ENCODE assay signal across 8 mouse cellular contexts in genomic region chr2:131204410-131204981, GRCm38 (mm10). TPM values are rescaled to one million over a fixed set of nuclear protein-coding genes. Genes with fewer than 3 reads are reported as not detected.
A peak's percentile ranks its signal among the peaks of the same experiment; 100 is the strongest.
DNase-seq lines count a peak whose midpoint lies in the region; ATAC-seq and TF ChIP-seq lines count a peak whose summit lies in the region.

No protein-coding gene starts in this region.

- intact Hi-C loops in gastrocnemius, postnatal 36 days (cut with DNase I), result loop anchor here (2.0 kb wide), 1 partner anchor 24 kb away; the partner anchor contains the start of gene Cenpb
- intact Hi-C loops in left cerebral cortex, postnatal 25 days (cut with DNase I), result no loop called here

- peaks cover 18% of the 10 kb centered on the region for H3K4me1 ChIP-seq in brown adipose tissue, adult 24 weeks (ENCODE audit: control insufficient read depth, insufficient read depth, insufficient read length, low read length)
- peaks cover 12% of the 10 kb centered on the region for H3K4me1 ChIP-seq in stomach, postnatal 0 days (replicated peaks; ENCODE audit: control insufficient read depth, insufficient read depth)

- DNase-seq in cerebellum, adult 9-11 months, result peak; percentile 48
- no peak for DNase-seq in cerebellum, adult 11 months
- DNase-seq in gastrocnemius, postnatal 36 days, result peak; percentile 96 to 97
- DNase-seq in kidney, adult 18-20 months, result peak; percentile 96
- peak; percentile 75 to 90 for DNase-seq in left cerebral cortex, postnatal 25 days (ENCODE audit: low spot score in 2 of 2)
- peak; percentile 98 for DNase-seq in stomach, postnatal 0 days (ENCODE audit: low spot score)

- peak overlapping the region; percentile 92 for H3K27ac ChIP-seq in brown adipose tissue, adult 24 weeks (replicated peaks; ENCODE audit: low read depth, low read length)
- H3K27ac ChIP-seq in stomach, postnatal 0 days (replicated peaks), result peak overlapping the region; percentile 97

- H3K4me2 ChIP-seq in stomach, postnatal 0 days (replicated peaks; ENCODE audit: low read depth), result peak overlapping the region; percentile 34; the same call in 1 of the 2 replicates

- no peaks in the 10 kb centered on the region for H3K9me3 ChIP-seq in stomach, postnatal 0 days (ENCODE audit: control insufficient read depth, low read length)

- H3K9ac ChIP-seq in stomach, postnatal 0 days (ENCODE audit: low read length), result peak overlapping the region; percentile 27; the same call in 1 of the 2 replicates

- TF ChIP-seq EP300 in stomach, postnatal 0 days (optimal IDR thresholded peaks at IDR 0.05), result peak; percentile 91

- H3K36me3 ChIP-seq in stomach, postnatal 0 days (ENCODE audit: control insufficient read depth, insufficient read depth, low read length), result peaks cover 5% of the 10 kb centered on the region; the same call in 1 of the 2 replicates

- TF ChIP-seq CTCF in stomach, postnatal 0 days (IDR thresholded peaks at IDR 0.05; ENCODE audit: low read depth), result no peak

- WGBS in stomach, postnatal 0 days, result 8% methylated on average over 7 of the region's 7 CpGs

- H3K4me3 ChIP-seq in brown adipose tissue, adult 24 weeks (ENCODE audit: insufficient read depth, low read depth, low read length), result peak overlapping the region; percentile 28
- H3K4me3 ChIP-seq in stomach, postnatal 0 days (ENCODE audit: low read depth, low read length), result no peak overlapping the region

- no peaks in the 10 kb centered on the region for H3K27me3 ChIP-seq in stomach, postnatal 0 days (ENCODE audit: control insufficient read depth, insufficient read depth, low read length)

- ATAC-seq in megakaryocyte progenitor cell, adult 5-6 weeks (replicated peaks; ENCODE audit: poor library complexity), result peak; percentile 30
- ATAC-seq in stomach, postnatal 0 days (ENCODE audit: low FRiP score, low TSS enrichment), result peak; percentile 95

RNA-seq across cellular contexts. Expression of gene Ap5s1, which starts 2.4 kb away (rescaled TPM):
- 15.9 and 26.0 TPM in 2 replicates for polyA plus RNA-seq in brown adipose tissue, adult 24 weeks (2012; ENCODE audit: insufficient read depth, insufficient read length, missing spikeins)
- total RNA-seq in gastrocnemius, postnatal 36 days (2021), result 10 to 100 TPM; 13.9 to 15.0 TPM
- total RNA-seq in left cerebral cortex, postnatal 25 days (2021), result 10 to 100 TPM; 25.1 to 25.4 TPM
- 3.6 and 3.9 TPM in 2 replicates for total RNA-seq in megakaryocyte progenitor cell, adult 5-6 weeks (2015)
- total RNA-seq in megakaryocyte progenitor cell, adult 5-6 weeks (2017), result 2.9 and 6.7 TPM in 2 replicates
- polyA plus RNA-seq in stomach, postnatal 0 days (2015; fragmentation: Nextera tagmentation; extraction: Ambion mirVana), result 22.0 and 24.6 TPM in 2 replicates

RNA-seq across cellular contexts. Expression of gene Spef1, which starts 17.4 kb away (rescaled TPM):
- 5.3 and 9.2 TPM in 2 replicates for polyA plus RNA-seq in brown adipose tissue, adult 24 weeks (2012; ENCODE audit: insufficient read depth, insufficient read length, missing spikeins)
- total RNA-seq in gastrocnemius, postnatal 36 days (2021), result 1 to 10 TPM; 1.2 to 2.0 TPM
- total RNA-seq in left cerebral cortex, postnatal 25 days (2021), result 10 to 100 TPM in 1 of 2 experiments, 1 to 10 TPM in 1; 9.9 to 12.8 TPM
- total RNA-seq in megakaryocyte progenitor cell, adult 5-6 weeks (2015), result 0.39 and 0.72 TPM in 2 replicates
- 0.91 and 2.0 TPM in 2 replicates for total RNA-seq in megakaryocyte progenitor cell, adult 5-6 weeks (2017)
- 2.5 and 2.9 TPM in 2 replicates for polyA plus RNA-seq in stomach, postnatal 0 days (2015; fragmentation: Nextera tagmentation; extraction: Ambion mirVana)

RNA-seq across cellular contexts. Expression of gene Cdc25b, which starts 17.7 kb away (rescaled TPM):
- 2.4 and 2.5 TPM in 2 replicates for polyA plus RNA-seq in brown adipose tissue, adult 24 weeks (2012; ENCODE audit: insufficient read depth, insufficient read length, missing spikeins)
- total RNA-seq in gastrocnemius, postnatal 36 days (2021), result 1 to 10 TPM; 1.8 to 2.2 TPM
- total RNA-seq in left cerebral cortex, postnatal 25 days (2021), result 10 to 100 TPM; 13.3 to 16.2 TPM
- total RNA-seq in megakaryocyte progenitor cell, adult 5-6 weeks (2015), result 8.9 and 10.8 TPM in 2 replicates
- total RNA-seq in megakaryocyte progenitor cell, adult 5-6 weeks (2017), result 9.6 and 13.4 TPM in 2 replicates
- polyA plus RNA-seq in stomach, postnatal 0 days (2015; fragmentation: Nextera tagmentation; extraction: Ambion mirVana), result 38.7 and 39.5 TPM in 2 replicates

RNA-seq across cellular contexts. Expression of gene Cenpb, which starts 24.6 kb away (rescaled TPM):
- 78.2 and 99.0 TPM in 2 replicates for polyA plus RNA-seq in brown adipose tissue, adult 24 weeks (2012; ENCODE audit: insufficient read depth, insufficient read length, missing spikeins)
- total RNA-seq in gastrocnemius, postnatal 36 days (2021), result 10 to 100 TPM; 63.9 to 64.3 TPM
- 10 to 100 TPM; 77.3 to 78.8 TPM for total RNA-seq in left cerebral cortex, postnatal 25 days (2021)
- 8.0 and 8.3 TPM in 2 replicates for total RNA-seq in megakaryocyte progenitor cell, adult 5-6 weeks (2015)
- total RNA-seq in megakaryocyte progenitor cell, adult 5-6 weeks (2017), result 14.8 and 15.8 TPM in 2 replicates
- polyA plus RNA-seq in stomach, postnatal 0 days (2015; fragmentation: Nextera tagmentation; extraction: Ambion mirVana), result 12.2 and 13.9 TPM in 2 replicates

RNA-seq across cellular contexts. Expression of gene Mavs, which starts 29.4 kb away (rescaled TPM):
- polyA plus RNA-seq in brown adipose tissue, adult 24 weeks (2012; ENCODE audit: insufficient read depth, insufficient read length, missing spikeins), result 57.1 and 83.3 TPM in 2 replicates
- total RNA-seq in gastrocnemius, postnatal 36 days (2021), result 10 to 100 TPM; 35.9 to 58.0 TPM
- 1 to 10 TPM; 5.3 to 5.8 TPM for total RNA-seq in left cerebral cortex, postnatal 25 days (2021)
- total RNA-seq in megakaryocyte progenitor cell, adult 5-6 weeks (2015), result 15.1 and 17.1 TPM in 2 replicates
- 11.3 and 11.8 TPM in 2 replicates for total RNA-seq in megakaryocyte progenitor cell, adult 5-6 weeks (2017)
- polyA plus RNA-seq in stomach, postnatal 0 days (2015; fragmentation: Nextera tagmentation; extraction: Ambion mirVana), result 14.7 and 17.3 TPM in 2 replicates
